Mouse (Mus musculus) heart, embryonic 15.5 days (tissue): ENCODE results near the gene Ppfia3. TPM values are rescaled to one million over a fixed set of nuclear protein-coding genes. Genes with fewer than 3 reads are reported as not detected.
"Not testable (repeated sequence)": the region's sequence is repeated elsewhere in the genome, so short reads cannot be mapped to it uniquely, and the experiment has no call there.

Source experiments
- ATAC-seq: fragments of 200-750 bp; cut with Nextera tagmentation; replicated peaks from 2 replicates; pipeline ENCODE4 v1.8.0; 2017; ENCODE audit warnings: low read depth, moderate TSS enrichment; ENCODE audit not compliant: insufficient number of reproducible peaks, insufficient read depth, low FRiP score
- H3K27ac ChIP-seq: fragments of 300-500 bp; sonication (generic); 2 replicates; pipeline ENCODE4 v1.5.1; 2015; ENCODE audit warnings: mild to moderate bottlenecking, inconsistent platforms
- H3K27me3 ChIP-seq: fragments of 300-500 bp; sonication (generic); 2 replicates; pipeline ENCODE4 v1.6.1; 2015; ENCODE audit warnings: inconsistent platforms
- H3K36me3 ChIP-seq: fragments of 300-500 bp; sonication (generic); 2 replicates; pipeline ENCODE4 v1.6.1; 2015; ENCODE audit warnings: mild to moderate bottlenecking, inconsistent platforms
- H3K4me1 ChIP-seq: fragments of 300-500 bp; sonication (generic); replicated peaks from 2 replicates; pipeline ENCODE4 v1.6.1; 2015; ENCODE audit warnings: inconsistent platforms
- H3K4me2 ChIP-seq: fragments of 300-500 bp; sonication (generic); 2 replicates; pipeline ENCODE4 v1.6.1; 2015; ENCODE audit warnings: inconsistent platforms, mild to moderate bottlenecking, moderate library complexity
- H3K4me3 ChIP-seq: fragments of 300-500 bp; sonication (generic); 2 replicates; pipeline ENCODE4 v1.5.1; 2015; ENCODE audit warnings: mild to moderate bottlenecking, inconsistent platforms
- H3K9ac ChIP-seq: fragments of 300-500 bp; sonication (generic); 2 replicates; pipeline ENCODE4 v1.6.1; 2015; ENCODE audit warnings: mild to moderate bottlenecking, inconsistent platforms
- H3K9me3 ChIP-seq: fragments of 300-500 bp; sonication (generic); replicated peaks from 2 replicates; pipeline ENCODE4 v1.6.1; 2016; ENCODE audit warnings: inconsistent platforms
- WGBS: fragments of 180-500 bp; shearing (Covaris S2); methylation state at CpG from one replicate; pipeline ENCODE4 v1.1.7; 2015; ENCODE audit warnings: mixed read lengths; 5-methylcytosine and 5-hydroxymethylcytosine counted together
- polyA plus RNA-seq: library from polyadenylated mRNA; unstranded; fragments of >200 nt; fragmentation: Nextera tagmentation; extraction: Ambion mirVana; gene quantifications from 2 replicates; pipeline ENCODE4 v1.2.1, GENCODE M21; 2015

Gene Ppfia3
- polyA plus RNA-seq, 1 experiment from 2014 or later = 2.1 TPM

GRCm38 (mm10) chr7:45406157-45407156 lies 39.6 kb upstream of the Ppfia3 start:
- 1% methylated on average over 114 of the region's 114 CpGs for WGBS

DNA sequence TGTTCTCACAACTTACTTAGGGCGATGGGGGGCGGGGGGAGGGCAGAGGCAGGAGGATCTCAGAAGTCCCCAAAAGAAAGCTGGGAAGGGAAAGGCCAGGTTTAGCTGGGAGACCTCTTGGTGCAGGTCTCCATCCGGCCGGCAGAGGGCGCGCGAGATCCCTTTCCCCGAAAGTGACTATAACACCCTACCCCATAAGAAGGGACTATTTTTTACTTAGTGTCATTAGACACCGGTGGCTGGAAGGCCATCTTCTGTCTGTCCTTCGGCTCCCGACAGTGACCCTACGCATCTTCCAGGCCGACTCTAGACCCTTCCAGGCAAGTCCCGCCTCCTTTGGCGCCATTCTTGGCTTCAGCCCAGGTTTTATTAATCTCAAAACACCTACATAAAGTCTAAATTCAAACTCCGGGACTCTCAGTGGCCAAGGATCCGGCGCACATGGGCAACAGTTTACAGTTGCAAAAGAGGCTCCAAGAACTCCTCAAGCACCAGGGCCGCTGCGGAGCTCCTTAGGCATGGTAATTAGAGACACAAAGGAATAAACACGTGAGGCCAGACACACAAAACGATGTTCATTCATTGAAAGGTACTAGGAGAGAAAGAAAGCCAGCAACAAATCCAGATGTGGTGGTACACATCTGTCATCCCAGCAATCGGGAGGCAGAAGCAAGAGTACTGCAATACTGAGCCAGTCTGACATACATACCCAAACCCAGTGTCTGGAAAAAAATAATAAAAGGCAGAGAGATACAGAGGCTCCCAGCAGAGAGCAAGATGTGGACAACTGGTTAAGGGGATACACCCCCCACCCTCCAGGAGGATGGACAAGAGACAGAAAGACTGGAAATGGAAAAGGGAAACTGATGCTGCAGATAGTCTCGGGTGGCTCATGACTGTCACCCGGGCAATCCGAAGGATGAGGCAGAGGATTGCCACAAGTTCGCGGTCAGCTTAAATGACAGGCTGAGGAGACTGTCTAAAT lies 38.6 kb upstream of the Ppfia3 start, which contains the start of gene Kcna7:
Gene Kcna7 (plus strand): TSS at position 563 of the 985 bp plus-strand sequence.
- Histone ChIP-seq H3K4me3 (peak within 1 kb of the TSS; percentile 55), H3K4me1 (peaks cover 18% of the 10 kb centered on the region), H3K27me3 (peaks cover 55% of the 10 kb centered on the region), H3K27ac (no peak within 1 kb of the TSS), H3K4me2 (peak within 1 kb of the TSS; percentile 83), H3K9ac (peak within 1 kb of the TSS; percentile 40), H3K36me3 (no peaks in the 10 kb centered on the region), H3K9me3 (no peaks in the 10 kb centered on the region)
- no peak; the same call in 1 of the 2 replicates for ATAC-seq
- 11% methylated on average over 28 of the region's 28 CpGs for WGBS

More at GRCm38 (mm10) chr7:45406157-45407156, 39.6 kb upstream of the Ppfia3 start:
- Histone ChIP-seq H3K9me3 (no peaks in the 10 kb centered on the region), H3K4me2 (peak overlapping the region; percentile 83), H3K4me1 (peaks cover 18% of the 10 kb centered on the region), H3K27ac (no peak overlapping the region), H3K36me3 (no peaks in the 10 kb centered on the region), H3K9ac (peak overlapping the region; percentile 40), H3K4me3 (peak overlapping the region; percentile 55), H3K27me3 (peaks cover 65% of the 10 kb centered on the region)
- no peak; the same call in 1 of the 2 replicates for ATAC-seq

GRCm38 (mm10) chr7:45403532-45404261 lies 36.9 kb upstream of the Ppfia3 start:
- H3K27me3 ChIP-seq = peaks cover 39% of the 10 kb centered on the region
- ATAC-seq = no peak
- H3K36me3 ChIP-seq = no peaks in the 10 kb centered on the region
- H3K4me2 ChIP-seq = no peak overlapping the region
- 43% methylated on average over 6 of the region's 6 CpGs for WGBS
- no peak overlapping the region for H3K4me3 ChIP-seq
- H3K9ac ChIP-seq = no peak overlapping the region
- peaks cover 18% of the 10 kb centered on the region for H3K4me1 ChIP-seq
- no peaks in the 10 kb centered on the region for H3K9me3 ChIP-seq
- H3K27ac ChIP-seq = no peak overlapping the region

GRCm38 (mm10) chr7:45401521-45402085 lies 34.8 kb upstream of the Ppfia3 start:
- Histone ChIP-seq H3K36me3 (no peaks in the 10 kb centered on the region), H3K27me3 (peaks cover 18% of the 10 kb centered on the region), H3K9me3 (no peaks in the 10 kb centered on the region), H3K4me3 (no peak overlapping the region), H3K9ac (no peak overlapping the region), H3K27ac (no peak overlapping the region), H3K4me2 (no peak overlapping the region), H3K4me1 (peaks cover 15% of the 10 kb centered on the region)
- no peak for ATAC-seq
- WGBS = 71% methylated on average over 10 of the region's 10 CpGs

- H3K27ac ChIP-seq = no peak overlapping the region
- 75% methylated on average over 2 of the region's 2 CpGs for WGBS
- H3K4me2 ChIP-seq = no peak overlapping the region
- H3K9ac ChIP-seq = no peak overlapping the region
- ATAC-seq = no peak
- H3K27me3 ChIP-seq = no peaks in the 10 kb centered on the region
- peaks cover 22% of the 10 kb centered on the region for H3K4me1 ChIP-seq
- peaks cover 10% of the 10 kb centered on the region for H3K36me3 ChIP-seq
- H3K9me3 ChIP-seq = no peaks in the 10 kb centered on the region
- no peak overlapping the region for H3K4me3 ChIP-seq
Observed at GRCm38 (mm10) chr7:45396787-45397186, 30.0 kb upstream of the Ppfia3 start.

DNA sequence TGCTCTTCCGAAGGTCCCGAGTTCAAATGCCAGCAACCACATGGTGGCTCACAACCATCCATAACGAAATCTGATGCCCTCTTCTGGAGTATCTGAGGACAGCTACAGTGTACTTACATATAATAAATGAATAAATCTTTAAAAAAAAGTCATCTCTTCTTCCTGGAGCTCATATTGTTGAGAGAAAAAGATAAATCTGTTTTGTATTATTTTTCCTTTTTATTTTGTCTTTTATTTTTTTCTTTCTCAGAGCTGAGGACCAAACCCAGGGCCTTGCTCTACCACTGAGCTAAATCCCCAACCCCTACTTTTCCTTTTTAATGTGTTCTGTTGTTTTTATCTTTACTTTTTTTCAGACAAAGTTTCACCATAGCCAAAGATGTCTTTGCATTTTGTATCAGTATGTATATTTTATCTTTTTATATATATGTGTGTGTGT lies 29.5 kb upstream of the Ppfia3 start:
- peak; percentile 19; the same call in 1 of the 2 replicates for ATAC-seq
- peak overlapping the region; percentile 78 for H3K4me2 ChIP-seq
- not testable (repeated sequence) for H3K27me3 ChIP-seq, H3K9me3 ChIP-seq
- peaks cover 22% of the 10 kb centered on the region for H3K4me1 ChIP-seq
- H3K27ac ChIP-seq = peak overlapping the region; percentile 88
- 2% methylated on average over 3 of the region's 3 CpGs for WGBS
- H3K9ac ChIP-seq = peak overlapping the region; percentile 55
- peak overlapping the region; percentile 57 for H3K4me3 ChIP-seq
- peaks cover 14% of the 10 kb centered on the region for H3K36me3 ChIP-seq

GRCm38 (mm10) chr7:45395578-45396336 lies 28.9 kb upstream of the Ppfia3 start, which contains the start of gene Snrnp70:
Gene Snrnp70, minus strand, starts transcription at chr7:45395742.
- peak; percentile 98 for ATAC-seq
- WGBS = under 1% methylated on average over 60 of the region's 60 CpGs
- H3K27ac ChIP-seq = peak within 1 kb of the TSS; percentile 95
- peak within 1 kb of the TSS; percentile 78 for H3K4me3 ChIP-seq
- peak within 1 kb of the TSS; percentile 84 for H3K9ac ChIP-seq
- no peaks in the 10 kb centered on the region for H3K9me3 ChIP-seq
- peaks cover 18% of the 10 kb centered on the region for H3K36me3 ChIP-seq
- peak within 1 kb of the TSS; percentile 82 for H3K4me2 ChIP-seq
- no peaks in the 10 kb centered on the region for H3K27me3 ChIP-seq
- H3K4me1 ChIP-seq = peaks cover 22% of the 10 kb centered on the region

- Histone ChIP-seq H3K9ac (peak overlapping the region; percentile 84), H3K27ac (peak overlapping the region; percentile 95), H3K4me3 (peak overlapping the region; percentile 78), H3K4me1 (peaks cover 22% of the 10 kb centered on the region), H3K9me3 (no peaks in the 10 kb centered on the region), H3K36me3 (peaks cover 24% of the 10 kb centered on the region), H3K27me3 (no peaks in the 10 kb centered on the region), H3K4me2 (peak overlapping the region; percentile 82)
- WGBS = under 1% methylated on average over 19 of the region's 20 CpGs
- ATAC-seq = peak; percentile 72
Observed at GRCm38 (mm10) chr7:45395129-45395541, 28.3 kb upstream of the Ppfia3 start.

DNA sequence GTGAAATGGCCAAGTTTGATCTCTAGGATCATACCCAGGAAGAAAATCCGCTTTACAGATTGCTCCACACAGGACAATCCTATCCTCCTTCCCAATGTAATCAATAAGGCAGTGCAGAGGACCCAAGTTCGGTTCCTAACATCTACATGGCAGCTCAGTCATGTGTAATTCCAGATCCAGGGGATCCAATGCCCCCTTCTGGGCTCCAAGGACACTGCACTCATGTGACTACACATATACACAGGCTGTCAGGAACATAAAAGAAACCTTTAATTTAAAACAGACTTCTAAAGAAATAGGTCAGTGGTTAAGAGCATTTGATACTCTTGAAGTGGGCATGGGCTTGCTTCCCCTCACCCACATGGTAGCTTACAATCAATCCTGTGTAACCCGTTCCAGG lies 19.3 kb upstream of the Ppfia3 start:
- H3K4me3 ChIP-seq = no peak overlapping the region
- 91% methylated on average over 3 of the region's 3 CpGs for WGBS
- no peak overlapping the region for H3K27ac ChIP-seq
- 0 out of 2 replicates have a peak, but pooled peaks cover 7% of the 10 kb centered on the region for H3K4me1 ChIP-seq
- H3K9ac ChIP-seq = no peak overlapping the region
- H3K9me3 ChIP-seq = no peaks in the 10 kb centered on the region
- H3K4me2 ChIP-seq = no peak overlapping the region
- no peak for ATAC-seq
- H3K27me3 ChIP-seq = no peaks in the 10 kb centered on the region
- H3K36me3 ChIP-seq = peaks cover 97% of the 10 kb centered on the region
